Mouse (Mus musculus) B cell, adult 2 months (primary cell): ENCODE measurements around the gene Mpl.

Source experiments
- DNase-seq, 2 experiments: peaks; one replicate each; pipeline ENCODE4 v3.0.0; 2022

Mpl gene

DNA sequence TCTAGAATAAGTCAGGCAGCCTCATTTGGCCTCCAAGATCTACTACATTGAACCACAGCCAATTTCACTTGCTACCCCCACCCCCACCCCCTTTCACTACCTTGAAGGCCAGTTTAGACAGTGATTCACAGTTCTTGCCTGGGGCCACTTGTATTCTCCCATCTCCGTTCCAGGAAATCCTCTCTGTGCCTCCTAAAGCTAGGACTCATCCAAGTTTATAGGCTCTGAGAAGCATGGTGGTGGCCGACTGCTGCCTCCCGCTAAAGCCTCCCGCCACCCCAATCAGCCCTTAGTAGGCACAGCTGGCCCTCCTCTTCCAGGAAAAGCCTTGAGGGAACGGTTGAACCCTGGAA is 29.9 kb downstream of the Mpl start:
- no peak for DNase-seq

GRCm38 (mm10) chr4:118425374-118425773 is 31.9 kb downstream of the Mpl start:
- DNase-seq: no peak

DNA sequence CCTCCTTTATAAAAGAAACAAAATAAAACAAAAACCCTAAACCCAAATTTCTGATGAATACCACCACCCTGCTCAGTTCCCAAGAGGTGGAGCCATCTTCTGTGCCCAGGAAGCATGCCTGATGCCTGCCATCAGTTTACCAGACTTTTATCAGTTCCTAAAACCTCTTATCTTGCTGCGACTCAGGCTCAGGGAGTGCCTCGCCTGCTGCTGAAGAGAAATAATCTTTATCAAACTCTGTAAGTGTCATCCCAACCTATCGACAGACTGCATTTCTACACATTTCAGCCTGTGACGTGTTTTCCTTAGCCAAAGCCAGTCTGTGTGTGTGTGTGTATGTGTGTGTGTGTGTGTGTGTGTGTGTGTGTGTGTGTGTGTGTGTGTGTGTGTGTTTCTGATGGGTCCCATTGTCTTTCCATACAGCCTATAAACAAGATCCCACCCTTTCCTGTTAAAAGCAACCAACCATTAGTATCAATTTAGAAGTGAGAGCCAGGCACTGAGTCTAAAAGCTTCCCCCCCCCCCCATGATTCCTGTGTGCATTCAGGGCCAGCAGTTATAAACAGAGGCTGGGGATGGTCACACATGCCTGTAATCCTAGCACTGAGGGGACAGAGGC is 32.7 kb downstream of the Mpl start:
- DNase-seq: no peak

- DNase-seq: no peak
These were observed 35.9 kb downstream of the Mpl start for GRCm38 (mm10) chr4:118421384-118421783.

GRCm38 (mm10) chr4:118417112-118417797 is 40.1 kb downstream of the Mpl start:
- no peak for DNase-seq

DNA sequence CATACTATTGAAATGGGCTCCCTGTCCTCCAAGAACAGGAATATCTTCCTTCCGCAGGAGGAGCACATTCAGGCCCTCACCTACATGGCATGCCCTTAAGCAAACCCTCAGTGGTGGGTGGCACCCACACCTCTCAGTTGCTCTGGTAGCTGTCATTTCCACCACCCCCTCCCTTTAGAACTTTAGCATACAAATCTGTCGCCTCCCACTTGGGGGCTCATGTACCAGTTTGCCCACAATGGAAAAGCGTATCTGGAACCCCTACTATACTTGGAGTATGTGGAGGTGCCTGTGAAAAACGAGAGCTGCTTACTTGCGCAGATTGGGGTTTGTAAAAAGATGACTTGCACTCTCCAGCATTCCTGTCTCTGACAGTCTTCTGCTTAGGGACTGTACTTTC is 41.0 kb downstream of the Mpl start:
- no peak for DNase-seq

DNA sequence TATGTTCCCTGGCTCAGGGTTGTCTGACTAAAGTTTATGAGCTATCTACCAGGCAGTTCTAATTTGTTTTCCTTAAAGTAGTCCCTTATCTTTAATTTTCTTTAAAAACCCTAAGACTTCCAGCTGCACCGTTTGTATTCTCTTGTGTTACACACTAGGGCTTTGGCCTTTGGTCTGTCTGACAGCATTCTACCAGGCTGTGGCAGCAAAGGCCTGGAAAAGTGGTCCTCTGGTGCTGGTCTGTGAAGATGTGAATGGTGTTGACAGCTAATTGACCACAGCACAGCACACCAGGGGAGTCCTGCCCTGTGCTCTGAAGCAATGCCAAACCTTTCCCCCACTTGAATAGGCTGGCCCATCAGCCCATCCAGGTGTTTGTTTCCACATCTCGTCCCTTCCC is 41.5 kb downstream of the Mpl start:
- DNase-seq: no peak

DNA sequence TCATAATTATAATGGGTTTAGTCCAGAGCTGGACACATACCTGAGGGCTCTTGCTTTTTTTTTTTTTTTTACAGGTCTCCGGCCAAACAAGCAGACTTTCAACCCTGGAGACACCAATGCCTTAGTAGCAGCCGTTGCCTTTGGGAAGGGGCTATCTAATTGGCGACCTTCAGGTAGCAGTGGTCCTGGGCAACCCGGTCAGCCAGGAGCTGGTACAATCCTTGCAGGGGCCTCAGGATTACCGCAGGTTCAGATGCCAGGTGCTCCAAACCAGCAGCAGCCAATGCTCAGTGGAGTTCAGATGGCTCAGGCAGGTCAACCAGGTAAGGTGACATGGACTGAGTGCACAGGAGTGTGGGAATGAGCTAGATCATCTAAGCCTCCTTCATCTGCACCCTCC is 43.8 kb downstream of the Mpl start:
- no peak for DNase-seq

DNA sequence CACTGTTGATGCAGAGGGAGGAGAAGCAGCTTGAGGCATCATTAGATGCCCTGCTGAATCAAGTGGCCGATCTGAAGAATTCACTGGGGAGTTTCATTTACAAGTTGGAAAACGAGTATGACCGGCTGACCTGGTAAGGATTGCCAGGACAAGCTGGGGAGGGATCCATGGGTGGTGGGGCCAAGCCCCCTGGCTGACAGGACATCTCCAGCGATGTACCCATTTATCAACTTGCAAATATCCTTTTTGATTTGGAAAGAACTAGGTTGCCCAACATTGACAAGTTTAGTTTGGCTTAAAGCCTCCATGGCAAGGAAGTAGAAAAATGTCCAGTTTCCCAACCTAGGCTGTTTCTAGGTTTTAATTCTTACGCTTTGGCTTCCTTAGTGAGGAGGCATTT is 46.4 kb downstream of the Mpl start:
- no peak for DNase-seq

GRCm38 (mm10) chr4:118409142-118409900 is 48.0 kb downstream of the Mpl start, which contains the start of the genes Szt2 and Med8:
Szt2 (minus strand) TSS chr4:118409273.
Med8 (plus strand) TSS chr4:118409337.
- peak; percentile 92 to 94 for DNase-seq

DNA sequence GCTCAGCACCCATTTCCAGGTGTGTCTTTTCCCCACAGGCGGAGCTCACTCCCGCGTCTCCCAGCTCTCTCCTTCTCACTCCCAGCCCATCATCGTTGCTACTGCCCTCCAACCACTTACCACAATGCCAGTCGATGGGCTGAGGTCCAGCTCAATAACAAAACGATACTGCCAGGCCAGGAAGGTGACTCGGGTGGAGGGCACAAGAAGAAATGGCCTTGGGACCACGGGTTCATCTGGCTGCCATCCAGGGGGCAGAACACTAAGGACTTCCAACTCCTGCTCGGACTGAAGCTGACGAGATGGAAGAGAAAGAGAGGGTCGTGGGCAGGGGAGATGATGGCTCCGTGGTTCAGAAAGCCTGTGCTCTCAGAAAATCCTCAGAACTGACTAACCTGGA is 54.6 kb downstream of the Mpl start:
- DNase-seq: no peak

- no peak for DNase-seq
These were observed 55.4 kb downstream of the Mpl start for GRCm38 (mm10) chr4:118401918-118402317.

DNA sequence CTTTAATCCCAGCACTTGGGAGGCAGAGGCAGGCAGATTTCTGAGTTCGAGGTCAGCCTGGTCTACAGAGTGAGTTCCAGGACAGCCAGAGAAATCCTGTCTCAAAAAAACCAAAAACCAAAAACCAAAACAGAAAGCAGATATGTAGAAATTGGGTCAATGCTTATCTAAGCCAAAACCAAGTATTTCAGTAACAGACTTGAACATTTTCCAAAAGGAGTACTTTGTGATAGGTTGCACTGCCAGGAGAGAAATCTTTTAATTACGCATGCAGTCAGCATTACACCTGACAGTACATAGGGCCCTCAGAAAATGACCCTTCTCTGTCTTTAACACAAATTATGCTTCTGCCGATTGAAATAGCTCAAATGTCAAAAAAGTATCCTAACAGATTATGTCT is 55.9 kb downstream of the Mpl start:
- no peak for DNase-seq

- DNase-seq: no peak
These were observed 58.9 kb downstream of the Mpl start for GRCm38 (mm10) chr4:118398400-118398799.

DNA sequence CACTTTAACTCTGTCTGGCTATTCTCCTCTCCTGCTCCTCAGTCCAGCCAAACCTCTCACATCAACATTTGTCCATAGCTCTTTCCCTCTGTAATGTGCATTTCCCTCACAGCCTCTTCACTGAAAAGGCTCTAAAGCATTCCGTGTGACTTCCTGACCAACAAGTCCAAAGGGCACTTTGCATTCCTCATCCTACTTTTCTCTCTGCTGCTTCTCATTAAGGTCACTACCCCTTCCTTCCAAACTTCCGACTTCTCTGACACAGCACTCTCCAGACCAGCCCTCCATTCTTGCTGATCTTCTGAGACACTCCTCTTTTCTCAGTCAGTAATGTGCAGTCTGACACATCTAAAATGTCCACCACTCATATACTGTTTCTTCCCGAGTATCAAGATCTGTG is 60.9 kb downstream of the Mpl start:
- DNase-seq: no peak

DNA sequence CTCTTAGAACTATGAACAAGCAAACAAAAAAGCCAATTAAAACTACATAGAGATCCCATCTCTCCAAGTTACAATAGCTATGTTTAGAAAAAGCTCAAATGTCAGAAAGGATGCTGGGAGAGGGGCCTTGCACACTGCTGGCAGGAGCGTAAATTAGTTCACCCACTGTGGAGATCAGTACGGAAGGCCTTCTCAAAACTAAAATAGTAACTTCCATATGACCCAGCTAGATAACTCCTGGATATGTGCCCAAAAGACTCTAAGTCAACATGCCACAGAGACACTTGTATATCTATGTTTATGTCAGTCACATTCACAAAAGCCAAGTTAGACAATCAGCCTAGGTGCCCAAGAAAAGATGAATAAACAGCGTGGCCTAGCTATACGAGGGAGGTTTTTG is 62.0 kb downstream of the Mpl start:
- no peak for DNase-seq

GRCm38 (mm10) chr4:118394505-118394904 is 62.8 kb downstream of the Mpl start:
- no peak for DNase-seq
